Mouse (Mus musculus): Measurements from ENCODE around the gene Wdr74. TPM values are rescaled to one million over a fixed set of nuclear protein-coding genes. Genes with fewer than 3 reads are reported as not detected.

The Wdr74 gene
- polyA plus RNA-seq, 1 experiment, result 28.2 TPM

DNA sequence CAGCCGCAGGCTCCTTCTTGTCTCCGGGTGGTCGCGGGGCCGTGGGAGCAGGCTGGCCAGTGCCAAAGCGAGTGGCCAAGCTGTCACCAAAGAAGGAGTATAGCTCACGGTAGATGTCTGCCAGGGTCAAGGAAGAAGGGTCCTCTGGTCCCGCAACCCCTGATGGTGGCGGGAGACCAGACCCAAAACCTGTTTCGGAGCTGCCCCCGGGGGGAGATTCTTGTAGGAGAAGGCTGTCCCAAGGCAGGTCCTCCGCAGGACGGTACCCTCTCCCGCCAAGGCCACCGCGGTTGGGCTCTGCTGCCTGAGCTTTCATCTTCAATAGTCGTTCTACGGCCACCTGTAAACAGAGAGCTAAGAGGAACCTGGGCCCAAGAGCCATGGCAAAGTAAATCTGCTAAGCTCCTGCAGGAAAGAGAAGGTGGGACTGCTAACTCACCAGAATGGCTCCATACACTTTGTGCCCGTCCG is 39.4 kb downstream of the Wdr74 start:
- peak; percentile 21 for DNase-seq
- peaks cover 17% of the 10 kb centered on the region; the same call in 1 of the 2 replicates for H3K4me1 ChIP-seq (ENCODE audit: control insufficient read depth, insufficient read depth, low read length)
- TF ChIP-seq POLR2A (IDR thresholded peaks at IDR 0.05; ENCODE audit: low read depth, low read length), result no peak
- no peak for TF ChIP-seq CTCF (conservative IDR thresholded peaks at IDR 0.05; ENCODE audit: insufficient read depth, insufficient read length, low read depth, low read length)
- no peaks in the 10 kb centered on the region for H3K27me3 ChIP-seq (replicated peaks; ENCODE audit: control insufficient read depth, insufficient read depth, low read length)
- WGBS, result 2% methylated on average over 20 of the region's 20 CpGs
- H3K27ac ChIP-seq (ENCODE audit: insufficient read depth, low read depth, low read length), result peak overlapping the region; percentile 87
- peak overlapping the region; percentile 99 for H3K4me3 ChIP-seq (ENCODE audit: insufficient read depth, low read depth, low read length)
- no peaks in the 10 kb centered on the region for H3K36me3 ChIP-seq (ENCODE audit: control insufficient read depth, insufficient read depth, low read length)

- Histone ChIP-seq H3K4me1 (ENCODE audit: control insufficient read depth, insufficient read depth, low read length) (no peaks in the 10 kb centered on the region), H3K27me3 (replicated peaks; ENCODE audit: control insufficient read depth, insufficient read depth, low read length) (no peaks in the 10 kb centered on the region), H3K4me3 (ENCODE audit: insufficient read depth, low read depth, low read length) (peak within 1 kb of the TSS; percentile 58), H3K36me3 (ENCODE audit: control insufficient read depth, insufficient read depth, low read length) (no peaks in the 10 kb centered on the region), H3K27ac (ENCODE audit: insufficient read depth, low read depth, low read length) (peak within 1 kb of the TSS; percentile 46; the same call in 1 of the 2 replicates)
- TF ChIP-seq POLR2A (IDR thresholded peaks at IDR 0.05; ENCODE audit: low read depth, low read length) (no peak), CTCF (conservative IDR thresholded peaks at IDR 0.05; ENCODE audit: insufficient read depth, insufficient read length, low read depth, low read length) (no peak; the same call in 1 of the 2 replicates)
- WGBS, result 1% methylated on average over 32 of the region's 32 CpGs
- DNase-seq, result peak; percentile 98
Observed at GRCm38 (mm10) chr19:8786008-8786781, 50.6 kb downstream of the Wdr74 start, which contains the start of gene Taf6l. Taf6l (minus strand) TSS chr19:8786417.

GRCm38 (mm10) chr19:8788521-8788920 is 52.9 kb downstream of the Wdr74 start:
- Histone ChIP-seq H3K36me3 (ENCODE audit: control insufficient read depth, insufficient read depth, low read length) (no peaks in the 10 kb centered on the region), H3K4me1 (ENCODE audit: control insufficient read depth, insufficient read depth, low read length) (no peaks in the 10 kb centered on the region), H3K4me3 (ENCODE audit: insufficient read depth, low read depth, low read length) (no peak overlapping the region), H3K27ac (ENCODE audit: insufficient read depth, low read depth, low read length) (no peak overlapping the region), H3K27me3 (replicated peaks; ENCODE audit: control insufficient read depth, insufficient read depth, low read length) (no peaks in the 10 kb centered on the region)
- WGBS, result 49% methylated on average over 3 of the region's 3 CpGs
- DNase-seq, result no peak
- no peak for TF ChIP-seq CTCF (conservative IDR thresholded peaks at IDR 0.05; ENCODE audit: insufficient read depth, insufficient read length, low read depth, low read length)
- no peak for TF ChIP-seq POLR2A (IDR thresholded peaks at IDR 0.05; ENCODE audit: low read depth, low read length)

GRCm38 (mm10) chr19:8789171-8789570 is 53.5 kb downstream of the Wdr74 start:
- Histone ChIP-seq H3K27ac (ENCODE audit: insufficient read depth, low read depth, low read length) (no peak overlapping the region), H3K36me3 (ENCODE audit: control insufficient read depth, insufficient read depth, low read length) (no peaks in the 10 kb centered on the region), H3K27me3 (replicated peaks; ENCODE audit: control insufficient read depth, insufficient read depth, low read length) (no peaks in the 10 kb centered on the region), H3K4me3 (ENCODE audit: insufficient read depth, low read depth, low read length) (no peak overlapping the region), H3K4me1 (ENCODE audit: control insufficient read depth, insufficient read depth, low read length) (no peaks in the 10 kb centered on the region)
- 49% methylated on average over 1 of the region's 1 CpGs for WGBS
- DNase-seq, result no peak
- TF ChIP-seq POLR2A (IDR thresholded peaks at IDR 0.05; ENCODE audit: low read depth, low read length), result no peak
- no peak for TF ChIP-seq CTCF (conservative IDR thresholded peaks at IDR 0.05; ENCODE audit: insufficient read depth, insufficient read length, low read depth, low read length)

DNA sequence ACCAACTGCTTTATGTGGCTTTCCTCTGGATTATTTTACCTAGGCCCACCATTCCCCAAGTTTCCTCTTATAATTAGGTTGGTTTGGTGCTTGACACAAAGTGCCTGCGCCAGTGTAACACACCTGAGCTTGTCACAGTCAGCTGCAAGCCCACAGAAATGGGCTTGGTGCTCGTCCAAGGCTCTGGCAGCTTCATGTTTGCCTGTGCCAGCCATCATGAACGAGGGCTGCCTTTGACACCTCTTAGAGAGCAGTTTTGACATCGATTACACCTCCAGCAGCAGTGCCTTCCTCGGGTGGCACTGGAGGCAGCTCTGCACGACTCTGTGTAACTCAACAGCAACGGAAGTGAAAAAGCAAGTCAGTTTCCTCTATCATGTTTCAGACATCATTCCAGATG is 54.5 kb downstream of the Wdr74 start:
- Histone ChIP-seq H3K36me3 (ENCODE audit: control insufficient read depth, insufficient read depth, low read length) (no peaks in the 10 kb centered on the region), H3K4me1 (ENCODE audit: control insufficient read depth, insufficient read depth, low read length) (no peaks in the 10 kb centered on the region), H3K27me3 (replicated peaks; ENCODE audit: control insufficient read depth, insufficient read depth, low read length) (no peaks in the 10 kb centered on the region), H3K4me3 (ENCODE audit: insufficient read depth, low read depth, low read length) (no peak overlapping the region), H3K27ac (ENCODE audit: insufficient read depth, low read depth, low read length) (no peak overlapping the region)
- 75% methylated on average over 7 of the region's 7 CpGs for WGBS
- DNase-seq, result no peak
- no peak for TF ChIP-seq CTCF (conservative IDR thresholded peaks at IDR 0.05; ENCODE audit: insufficient read depth, insufficient read length, low read depth, low read length)
- no peak for TF ChIP-seq POLR2A (IDR thresholded peaks at IDR 0.05; ENCODE audit: low read depth, low read length)

Other genes starting within 250 kb of the Wdr74 start
- gene Slc22a8, start 144.6 kb upstream of the Wdr74 start, polyA plus RNA-seq (2012; rRNA removed), result 526 and 582 TPM in 2 replicates
- gene Slc22a6, start 117.8 kb upstream of the Wdr74 start, polyA plus RNA-seq (2012; rRNA removed), result 355 and 358 TPM in 2 replicates
- 0.53 and 0.62 TPM in 2 replicates for gene Chrm1, start 72.0 kb upstream of the Wdr74 start, polyA plus RNA-seq (2012; rRNA removed)
- gene Slc3a2, start 12.5 kb upstream of the Wdr74 start, polyA plus RNA-seq (2012; rRNA removed), result 560 and 573 TPM in 2 replicates
- 0.39 TPM in 1 of 2 replicates, not detected in the other for gene 1700092M07Rik, start 4.9 kb downstream of the Wdr74 start, polyA plus RNA-seq (2012; rRNA removed)
- 51.4 and 59.4 TPM in 2 replicates for gene Stx5a, start 5.6 kb downstream of the Wdr74 start, polyA plus RNA-seq (2012; rRNA removed)
- 84.0 and 89.7 TPM in 2 replicates for gene Nxf1, start 21.2 kb downstream of the Wdr74 start, polyA plus RNA-seq (2012; rRNA removed)
- gene Tmem223, start 35.2 kb downstream of the Wdr74 start, polyA plus RNA-seq (2012; rRNA removed), result 238 and 291 TPM in 2 replicates
- 105 and 110 TPM in 2 replicates for gene Tmem179b, start 38.6 kb downstream of the Wdr74 start, polyA plus RNA-seq (2012; rRNA removed)
- 10.4 and 12.1 TPM in 2 replicates for gene Taf6l, start 50.6 kb downstream of the Wdr74 start, polyA plus RNA-seq (2012; rRNA removed)
- 60.7 and 72.9 TPM in 2 replicates for gene Polr2g, start 62.8 kb downstream of the Wdr74 start, polyA plus RNA-seq (2012; rRNA removed)
- 1.4 and 1.6 TPM in 2 replicates for gene Zbtb3, start 66.7 kb downstream of the Wdr74 start, polyA plus RNA-seq (2012; rRNA removed)
- gene Ttc9c, start 83.5 kb downstream of the Wdr74 start, polyA plus RNA-seq (2012; rRNA removed), result 15.4 and 18.7 TPM in 2 replicates
- 19.3 and 25.5 TPM in 2 replicates for gene Hnrnpul2, start 84.2 kb downstream of the Wdr74 start, polyA plus RNA-seq (2012; rRNA removed)
- 3.5 TPM in 1 of 2 replicates, not detected in the other for gene AC129217.1, start 93.9 kb downstream of the Wdr74 start, polyA plus RNA-seq (2012; rRNA removed)
- gene Bscl2, start 101.6 kb downstream of the Wdr74 start, polyA plus RNA-seq (2012; rRNA removed), result 204 and 214 TPM in 2 replicates
- gene Gng3, start 103.4 kb downstream of the Wdr74 start, polyA plus RNA-seq (2012; rRNA removed), result 0.29 and 0.83 TPM in 2 replicates
- 0.87 and 1.5 TPM in 2 replicates for gene Lrrn4cl, start 114.9 kb downstream of the Wdr74 start, polyA plus RNA-seq (2012; rRNA removed)
- gene Ubxn1, start 135.7 kb downstream of the Wdr74 start, polyA plus RNA-seq (2012; rRNA removed), result 121 and 133 TPM in 2 replicates
- gene Uqcc3, start 145.1 kb downstream of the Wdr74 start, polyA plus RNA-seq (2012; rRNA removed), result 49.4 and 74.7 TPM in 2 replicates
- gene Lbhd1, start 147.9 kb downstream of the Wdr74 start, polyA plus RNA-seq (2012; rRNA removed), result 1.6 and 2.2 TPM in 2 replicates
- not detected in 2 replicates for gene Gm49403, start 148.1 kb downstream of the Wdr74 start, polyA plus RNA-seq (2012; rRNA removed)
- gene 1810009A15Rik, start 153.0 kb downstream of the Wdr74 start, polyA plus RNA-seq (2012; rRNA removed), result 21.7 and 23.9 TPM in 2 replicates
- gene Gm49416, start 153.1 kb downstream of the Wdr74 start, polyA plus RNA-seq (2012; rRNA removed), result not detected in 2 replicates
- gene Ints5, start 157.2 kb downstream of the Wdr74 start, polyA plus RNA-seq (2012; rRNA removed), result 16.7 and 18.9 TPM in 2 replicates
- gene Ganab, start 162.2 kb downstream of the Wdr74 start, polyA plus RNA-seq (2012; rRNA removed), result 130 and 136 TPM in 2 replicates
- 105 and 125 TPM in 2 replicates for gene B3gat3, start 184.5 kb downstream of the Wdr74 start, polyA plus RNA-seq (2012; rRNA removed)
- 12.0 and 13.9 TPM in 2 replicates for gene Rom1, start 193.5 kb downstream of the Wdr74 start, polyA plus RNA-seq (2012; rRNA removed)
- gene Eml3, start 193.7 kb downstream of the Wdr74 start, polyA plus RNA-seq (2012; rRNA removed), result 35.1 and 35.7 TPM in 2 replicates
- gene Mta2, start 206.0 kb downstream of the Wdr74 start, polyA plus RNA-seq (2012; rRNA removed), result 16.9 and 19.8 TPM in 2 replicates
- 14.1 and 14.3 TPM in 2 replicates for gene Tut1, start 218.0 kb downstream of the Wdr74 start, polyA plus RNA-seq (2012; rRNA removed)
- gene Eef1g, start 231.2 kb downstream of the Wdr74 start, polyA plus RNA-seq (2012; rRNA removed), result 203 and 236 TPM in 2 replicates